Mouse (Mus musculus) stomach, embryonic 16.5 days (tissue): Measurements from ENCODE around the gene Gm20517. TPM values are rescaled to one million over a fixed set of nuclear protein-coding genes. Genes with fewer than 3 reads are reported as not detected.

Experiments used
- ATAC-seq: fragments of 200-750 bp; cut with Nextera tagmentation; 2 replicates; pipeline ENCODE4 v1.8.0; 2017; ENCODE audit warnings: moderate number of reproducible peaks, moderate TSS enrichment; ENCODE audit not compliant: insufficient read depth, low FRiP score
- H3K27ac ChIP-seq: fragments of 300-500 bp; sonication (generic); 2 replicates; pipeline ENCODE4 v1.5.1; 2014; ENCODE audit warnings: low read length
- H3K27me3 ChIP-seq: fragments of 300-500 bp; sonication (generic); 2 replicates; pipeline ENCODE4 v1.6.1; 2014; ENCODE audit warnings: low read length, control low read depth, mixed read lengths; ENCODE audit not compliant: control insufficient read depth, insufficient read depth
- H3K36me3 ChIP-seq: fragments of 300-500 bp; sonication (generic); 2 replicates; pipeline ENCODE4 v1.6.1; 2014; ENCODE audit warnings: low read length; ENCODE audit not compliant: control insufficient read depth, insufficient read depth
- H3K4me1 ChIP-seq: fragments of 300-500 bp; sonication (generic); 2 replicates; pipeline ENCODE4 v1.6.1; 2014; ENCODE audit warnings: low read length, control low read depth, mixed read lengths; ENCODE audit not compliant: control insufficient read depth, insufficient read depth
- H3K4me2 ChIP-seq: fragments of 300-500 bp; sonication (generic); 2 replicates; pipeline ENCODE4 v1.6.1; 2014; ENCODE audit warnings: low read depth, low read length, mixed read lengths
- H3K4me3 ChIP-seq: fragments of 300-500 bp; sonication (generic); replicated peaks from 2 replicates; pipeline ENCODE4 v1.5.1; 2014; ENCODE audit warnings: mild to moderate bottlenecking, low read length
- H3K9ac ChIP-seq: fragments of 300-500 bp; sonication (generic); 2 replicates; pipeline ENCODE4 v1.6.1; 2014; ENCODE audit warnings: low read length
- H3K9me3 ChIP-seq: fragments of 300-500 bp; sonication (generic); replicated peaks from 2 replicates; pipeline ENCODE4 v1.6.1; 2016; ENCODE audit warnings: low read length, control low read depth; ENCODE audit not compliant: control insufficient read depth
- WGBS: fragments of 180-500 bp; shearing (Covaris S2); extraction: QIAGEN DNeasy Blood & Tissue Kit; methylation state at CpG from one replicate; pipeline ENCODE4 v1.1.7; 2014; 5-methylcytosine and 5-hydroxymethylcytosine counted together
- polyA plus RNA-seq: library from polyadenylated mRNA; unstranded; fragments of >200 nt; fragmentation: Nextera tagmentation; extraction: Ambion mirVana; gene quantifications from 2 replicates; pipeline ENCODE4 v1.2.1, GENCODE M21; 2015

The Gm20517 gene
- polyA plus RNA-seq, 1 experiment from 2014 or later: 0.89 TPM

- no peak overlapping the region for H3K9ac ChIP-seq
- WGBS: 83% methylated on average over 13 of the region's 13 CpGs
- H3K4me3 ChIP-seq: no peak overlapping the region
- H3K4me1 ChIP-seq: peaks cover 27% of the 10 kb centered on the region
- ATAC-seq: no peak
- peak overlapping the region; percentile 72 for H3K27ac ChIP-seq
- H3K36me3 ChIP-seq: peaks cover 25% of the 10 kb centered on the region
- H3K4me2 ChIP-seq: no peak overlapping the region
- no peaks in the 10 kb centered on the region for H3K9me3 ChIP-seq
- H3K27me3 ChIP-seq: no peaks in the 10 kb centered on the region
Observed at GRCm38 (mm10) chr17:47600601-47601388, 10.6 kb upstream of the Gm20517 start.

- Histone ChIP-seq H3K4me1 (peaks cover 22% of the 10 kb centered on the region), H3K9me3 (no peaks in the 10 kb centered on the region), H3K4me2 (no peak overlapping the region), H3K27ac (no peak overlapping the region), H3K27me3 (no peaks in the 10 kb centered on the region), H3K36me3 (peaks cover 25% of the 10 kb centered on the region), H3K9ac (no peak overlapping the region), H3K4me3 (no peak overlapping the region)
- no peak for ATAC-seq
- WGBS: 89% methylated on average over 10 of the region's 10 CpGs
Observed at GRCm38 (mm10) chr17:47601389-47601755, 10.0 kb upstream of the Gm20517 start.

DNA sequence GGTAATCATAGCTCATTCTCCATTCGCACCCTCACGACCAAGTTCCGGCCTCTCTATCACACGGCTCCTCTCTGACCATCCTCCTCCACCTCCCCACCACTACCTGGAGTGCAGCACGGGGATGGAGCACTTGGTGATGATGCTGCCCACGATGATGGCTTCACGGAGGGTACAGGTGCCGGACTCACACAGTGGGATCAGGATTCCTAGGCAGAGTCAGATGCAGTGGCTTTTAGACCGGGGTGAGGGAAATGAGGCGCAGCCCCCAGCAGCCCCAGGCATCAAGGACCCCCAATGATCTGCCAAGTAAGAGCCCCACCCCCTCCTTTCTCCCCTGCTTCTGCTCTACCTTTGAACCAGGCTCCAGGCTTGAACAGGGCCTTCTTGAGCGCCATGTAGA, 9.1 kb upstream of the Gm20517 start:
- no peak overlapping the region for H3K4me3 ChIP-seq
- 88% methylated on average over 11 of the region's 11 CpGs for WGBS
- ATAC-seq: no peak

DNA sequence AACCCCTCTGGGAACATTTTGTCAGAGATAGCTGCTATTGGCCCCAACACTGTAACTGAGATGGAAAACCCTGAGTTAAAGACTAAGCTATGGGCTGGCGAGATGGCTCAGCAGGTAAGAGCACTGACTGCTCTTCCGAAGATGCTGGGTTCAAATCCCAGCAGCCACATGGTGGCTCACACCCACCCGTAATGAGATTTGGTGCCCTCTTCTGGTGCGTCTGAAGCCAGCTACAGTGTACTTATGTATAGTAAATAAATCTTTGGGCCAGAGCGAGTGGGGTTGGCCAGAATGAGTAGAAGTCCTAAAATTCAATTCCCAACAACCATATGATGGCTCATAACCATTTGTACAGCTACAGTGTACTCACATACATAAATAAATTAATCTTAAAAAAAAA, 5.2 kb upstream of the Gm20517 start:
- H3K27ac ChIP-seq: no peak overlapping the region
- H3K4me2 ChIP-seq: no peak overlapping the region
- H3K4me3 ChIP-seq: no peak overlapping the region
- peaks cover 11% of the 10 kb centered on the region for H3K36me3 ChIP-seq
- no peaks in the 10 kb centered on the region for H3K9me3 ChIP-seq
- no peak for ATAC-seq
- 73% methylated on average over 5 of the region's 5 CpGs for WGBS
- no peaks in the 10 kb centered on the region for H3K27me3 ChIP-seq
- H3K9ac ChIP-seq: no peak overlapping the region
- H3K4me1 ChIP-seq: 0 out of 2 replicates have a peak, but pooled peaks cover 6% of the 10 kb centered on the region

More for the DNA sequence above, 9.1 kb upstream of the Gm20517 start:
- Histone ChIP-seq H3K4me1 (peaks cover 12% of the 10 kb centered on the region), H3K36me3 (peaks cover 25% of the 10 kb centered on the region), H3K9me3 (no peaks in the 10 kb centered on the region), H3K4me2 (no peak overlapping the region), H3K27ac (no peak overlapping the region), H3K27me3 (no peaks in the 10 kb centered on the region), H3K9ac (no peak overlapping the region)

- peaks cover 17% of the 10 kb centered on the region for H3K4me1 ChIP-seq
- H3K9ac ChIP-seq: no peak overlapping the region
- 0 out of 2 replicates have a peak, but pooled peaks cover 2% of the 10 kb centered on the region for H3K36me3 ChIP-seq
- H3K4me2 ChIP-seq: no peak overlapping the region
- no peaks in the 10 kb centered on the region for H3K27me3 ChIP-seq
- WGBS: 88% methylated on average over 4 of the region's 4 CpGs
- H3K4me3 ChIP-seq: no peak overlapping the region
- no peak for ATAC-seq
- no peaks in the 10 kb centered on the region for H3K9me3 ChIP-seq
- H3K27ac ChIP-seq: no peak overlapping the region
Observed at GRCm38 (mm10) chr17:47609182-47609581, 2.2 kb upstream of the Gm20517 start.

DNA sequence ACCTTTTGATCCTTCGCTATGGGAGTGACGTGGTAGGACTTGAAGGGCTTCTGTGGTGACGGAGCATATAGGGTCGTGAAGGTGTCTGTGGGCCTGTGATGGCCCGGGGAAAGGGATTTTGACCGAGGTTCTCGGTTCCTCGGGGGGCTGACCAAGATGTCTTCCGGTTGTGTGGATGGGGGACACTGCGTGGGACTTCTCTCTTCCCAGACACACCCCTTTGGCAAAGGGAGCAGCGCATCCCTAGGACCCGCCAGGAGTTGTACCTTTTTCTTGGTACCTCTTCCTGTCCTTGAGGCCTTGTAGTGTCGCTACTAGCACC, 233 bp downstream of the Gm20517 start:
- Histone ChIP-seq H3K27me3 (no peaks in the 10 kb centered on the region), H3K4me3 (peak overlapping the region; percentile 90), H3K4me1 (peaks cover 17% of the 10 kb centered on the region), H3K9me3 (no peaks in the 10 kb centered on the region), H3K9ac (peak overlapping the region; percentile 85), H3K4me2 (peak overlapping the region; percentile 87), H3K27ac (peak overlapping the region; percentile 49; the same call in 1 of the 2 replicates), H3K36me3 (no peaks in the 10 kb centered on the region)
- no peak for ATAC-seq
- 0% methylated on average over 13 of the region's 13 CpGs for WGBS

- no peaks in the 10 kb centered on the region for H3K27me3 ChIP-seq
- no peak for ATAC-seq
- H3K36me3 ChIP-seq: peaks cover 7% of the 10 kb centered on the region; the same call in 1 of the 2 replicates
Observed at GRCm38 (mm10) chr17:47614018-47614417, 2.6 kb downstream of the Gm20517 start.

GRCm38 (mm10) chr17:47616119-47616518, 4.7 kb downstream of the Gm20517 start:
- H3K9ac ChIP-seq: no peak overlapping the region
- no peaks in the 10 kb centered on the region for H3K9me3 ChIP-seq
- WGBS: 94% methylated on average over 8 of the region's 8 CpGs
- ATAC-seq: no peak
- peaks cover 11% of the 10 kb centered on the region for H3K4me1 ChIP-seq
- H3K4me3 ChIP-seq: no peak overlapping the region
- H3K27me3 ChIP-seq: no peaks in the 10 kb centered on the region
- no peak overlapping the region for H3K27ac ChIP-seq
- peaks cover 9% of the 10 kb centered on the region; the same call in 1 of the 2 replicates for H3K36me3 ChIP-seq
- no peak overlapping the region for H3K4me2 ChIP-seq

More at GRCm38 (mm10) chr17:47614018-47614417, 2.6 kb downstream of the Gm20517 start:
- Histone ChIP-seq H3K9ac (no peak overlapping the region), H3K4me1 (peaks cover 17% of the 10 kb centered on the region), H3K4me3 (no peak overlapping the region), H3K27ac (no peak overlapping the region), H3K9me3 (no peaks in the 10 kb centered on the region), H3K4me2 (no peak overlapping the region)
- 82% methylated on average over 1 of the region's 1 CpGs for WGBS

- ATAC-seq: no peak
- H3K4me3 ChIP-seq: no peak overlapping the region
- no peak overlapping the region for H3K9ac ChIP-seq
- H3K9me3 ChIP-seq: no peaks in the 10 kb centered on the region
- peaks cover 11% of the 10 kb centered on the region for H3K4me1 ChIP-seq
- H3K36me3 ChIP-seq: peaks cover 9% of the 10 kb centered on the region; the same call in 1 of the 2 replicates
- no peaks in the 10 kb centered on the region for H3K27me3 ChIP-seq
- 88% methylated on average over 4 of the region's 4 CpGs for WGBS
- H3K27ac ChIP-seq: no peak overlapping the region
- no peak overlapping the region for H3K4me2 ChIP-seq
Observed at GRCm38 (mm10) chr17:47616652-47617051, 5.3 kb downstream of the Gm20517 start.
